Mouse (Mus musculus) liver, embryonic 14.5 days (tissue): ENCODE measurements around the gene Gm3435.
"Not testable (repeated sequence)": the region's sequence is repeated elsewhere in the genome, so short reads cannot be mapped to it uniquely, and the experiment has no call there.

ENCODE experiments used
- CTCF ChIP-seq: IDR thresholded peaks from 2 replicates; pipeline ENCODE4 v1.5.1; 2016; ENCODE audit warnings: antibody characterized with exemption, low read depth, control low read depth
- EP300 ChIP-seq: IDR thresholded peaks from 2 replicates; pipeline ENCODE4 v1.6.1; 2016; ENCODE audit warnings: antibody characterized with exemption, low read depth

GRCm38 (mm10) chr17:14992522-14993138 lies 17.3 kb upstream of the Gm3435 start:
- not testable (repeated sequence) for TF ChIP-seq CTCF, EP300
